Mouse (Mus musculus): Measurements from ENCODE around the gene Bard1. TPM values are rescaled to one million over a fixed set of nuclear protein-coding genes. Genes with fewer than 3 reads are reported as not detected.

Bard1 gene
- polyA plus RNA-seq (2014; fragmentation: Illumina TruSeq; extraction: RNeasy Lipid Tissue Mini Kit (QIAGEN cat#74804); ENCODE audit: low read depth, low replicate concordance): 0.68 TPM

DNA sequence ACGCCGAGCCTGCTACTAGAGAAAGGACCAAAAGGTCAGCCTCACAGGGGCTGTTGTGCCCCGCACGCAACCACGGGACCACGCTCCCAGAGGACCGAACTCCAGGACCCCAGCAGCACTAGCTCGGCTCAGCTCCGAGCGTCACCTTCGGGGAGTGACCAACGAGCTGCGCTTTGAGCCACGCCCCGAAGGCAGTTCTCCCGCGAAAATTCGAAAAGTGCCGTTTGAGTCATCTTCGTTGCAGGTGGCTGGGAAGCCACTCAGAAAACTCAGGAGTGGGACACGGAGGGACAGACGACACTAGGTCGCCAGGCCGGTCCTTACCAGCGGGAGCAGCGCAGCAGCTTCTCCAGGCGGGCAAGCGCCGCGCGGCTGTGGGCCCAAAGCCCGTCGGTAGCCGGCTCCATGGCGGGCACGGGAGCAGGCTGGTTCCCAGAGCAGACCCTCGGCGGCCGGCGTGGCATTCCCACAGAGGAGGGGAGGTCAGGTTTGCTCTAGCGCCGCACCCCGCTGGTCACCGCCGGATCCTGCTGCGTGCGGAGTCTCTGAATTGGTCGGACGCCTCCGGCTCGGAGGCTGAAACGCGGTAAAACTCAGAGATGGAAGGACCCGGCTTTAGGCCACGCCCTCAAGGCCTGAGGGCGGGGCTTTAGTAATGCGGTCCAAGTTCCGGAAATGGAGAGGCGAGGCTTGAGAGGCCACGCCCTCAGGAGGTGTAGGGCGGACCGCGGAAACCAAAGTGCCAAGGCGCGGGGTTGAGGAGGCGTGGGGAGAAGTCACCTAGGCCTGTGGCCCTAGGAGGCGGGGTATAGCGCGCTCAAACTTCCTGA, at the start of gene Bard1:
Bard1 (minus strand) TSS at position 803 of the 830 bp plus-strand sequence.

